Mouse (Mus musculus) kidney, embryonic 14.5 days (tissue): ENCODE measurements around the gene Arpc1a. TPM values are rescaled to one million over a fixed set of nuclear protein-coding genes. Genes with fewer than 3 reads are reported as not detected.
"Not testable (repeated sequence)": the region's sequence is repeated elsewhere in the genome, so short reads cannot be mapped to it uniquely, and the experiment has no call there.

ENCODE experiments used
- ATAC-seq: fragments of 200-750 bp; cut with Nextera tagmentation; 2 replicates; pipeline ENCODE4 v1.8.0; 2017; ENCODE audit warnings: moderate number of reproducible peaks, mild to moderate bottlenecking, moderate TSS enrichment, moderate library complexity; ENCODE audit not compliant: low FRiP score, low TSS enrichment
- H3K27ac ChIP-seq: fragments of 300-500 bp; sonication (generic); 2 replicates; pipeline ENCODE4 v1.5.1; 2014; ENCODE audit warnings: low read depth, mild to moderate bottlenecking, low read length, moderate library complexity, mixed read lengths
- H3K27me3 ChIP-seq: fragments of 300-500 bp; sonication (generic); 2 replicates; pipeline ENCODE4 v1.6.1; 2014; ENCODE audit warnings: mild to moderate bottlenecking, low read length; ENCODE audit not compliant: control insufficient read depth, insufficient read depth
- H3K36me3 ChIP-seq: fragments of 300-500 bp; sonication (generic); 2 replicates; pipeline ENCODE4 v1.6.1; 2014; ENCODE audit warnings: low read length, mixed read lengths; ENCODE audit not compliant: control insufficient read depth, insufficient read depth
- H3K4me1 ChIP-seq: fragments of 300-500 bp; sonication (generic); 2 replicates; pipeline ENCODE4 v1.6.1; 2014; ENCODE audit warnings: low read length, mixed read lengths; ENCODE audit not compliant: control insufficient read depth, insufficient read depth
- H3K4me2 ChIP-seq: fragments of 300-500 bp; sonication (generic); replicated peaks from 2 replicates; pipeline ENCODE4 v1.6.1; 2014; ENCODE audit warnings: low read depth, mild to moderate bottlenecking, low read length
- H3K4me3 ChIP-seq: fragments of 300-500 bp; sonication (generic); 2 replicates; pipeline ENCODE4 v1.5.1; 2014; ENCODE audit warnings: mild to moderate bottlenecking, low read length
- H3K9ac ChIP-seq: fragments of 300-500 bp; sonication (generic); 2 replicates; pipeline ENCODE4 v1.6.1; 2014; ENCODE audit warnings: low read depth, mild to moderate bottlenecking, low read length, moderate library complexity
- H3K9me3 ChIP-seq: fragments of 300-500 bp; sonication (generic); 2 replicates; pipeline ENCODE4 v1.6.1; 2016; ENCODE audit warnings: low read length; ENCODE audit not compliant: control insufficient read depth
- WGBS: fragments of 180-500 bp; shearing (Covaris S2); extraction: QIAGEN DNeasy Blood & Tissue Kit; methylation state at CpG from one replicate; pipeline ENCODE4 v1.1.7; 2014; 5-methylcytosine and 5-hydroxymethylcytosine counted together
- polyA plus RNA-seq: library from polyadenylated mRNA; unstranded; fragments of >200 nt; fragmentation: Nextera tagmentation; extraction: Ambion mirVana; gene quantifications from 2 replicates; pipeline ENCODE4 v1.2.1, GENCODE M21; 2014

The Arpc1a gene
- polyA plus RNA-seq: 138 and 149 TPM in 2 replicates

DNA sequence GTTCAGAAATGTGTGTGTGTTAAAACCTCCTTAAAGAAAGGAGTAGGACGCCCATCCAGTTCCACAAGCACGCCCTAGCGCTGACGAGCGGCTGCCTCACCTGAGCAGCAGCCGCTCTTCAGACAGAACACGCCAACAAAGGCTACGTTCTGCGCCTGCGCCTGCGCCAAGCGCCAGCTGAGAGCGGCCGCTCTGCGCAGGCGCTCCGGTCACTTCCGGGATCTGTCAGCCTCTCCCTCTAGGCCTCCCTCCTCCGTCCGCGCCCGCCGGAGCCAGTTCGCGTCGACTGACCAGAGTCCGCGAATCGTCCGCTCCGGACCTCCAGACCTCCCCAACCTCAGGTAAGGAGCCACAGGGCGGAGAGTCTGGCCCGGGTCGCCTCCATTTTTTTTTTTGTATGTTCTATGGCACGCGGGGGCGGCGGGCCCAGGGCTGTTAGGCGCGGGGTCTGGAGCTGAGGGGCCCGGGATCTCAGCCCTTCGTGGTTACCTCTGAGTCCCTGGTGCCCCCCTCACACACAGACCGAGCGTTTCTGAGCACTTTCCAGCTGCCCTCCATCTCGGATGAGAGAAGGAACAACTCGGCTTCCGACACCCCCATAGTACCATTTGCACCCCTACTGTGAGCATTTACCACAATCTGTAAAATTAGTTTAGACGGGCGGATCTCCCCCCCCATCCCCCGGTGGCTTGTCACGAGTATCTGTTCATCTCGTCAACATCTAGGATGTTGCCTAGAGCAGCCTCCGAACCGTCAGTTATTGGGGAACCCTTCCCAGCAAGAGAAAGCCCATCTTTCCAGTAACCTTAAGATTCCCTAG lies at the start of gene Arpc1a, which contains the start of gene Kpna7:
Arpc1a (plus strand) TSS at position 199 of the 820 bp plus-strand sequence.
Kpna7 (minus strand) TSS at position 399 of the 820 bp plus-strand sequence.
- ATAC-seq: peak; percentile 98
- Histone ChIP-seq H3K27ac (peak within 1 kb of the TSS; percentile 73; the same call in 1 of the 2 replicates), H3K4me3 (peak within 1 kb of the TSS; percentile 76), H3K9ac (peak within 1 kb of the TSS; percentile 82), H3K27me3 (no peaks in the 10 kb centered on the region), H3K4me1 (peaks cover 9% of the 10 kb centered on the region), H3K36me3 (peaks cover under 1% of the 10 kb centered on the region; the same call in 1 of the 2 replicates), H3K4me2 (peak within 1 kb of the TSS; percentile 82), H3K9me3 (no peaks in the 10 kb centered on the region)
- under 1% methylated on average over 54 of the region's 54 CpGs for WGBS

DNA sequence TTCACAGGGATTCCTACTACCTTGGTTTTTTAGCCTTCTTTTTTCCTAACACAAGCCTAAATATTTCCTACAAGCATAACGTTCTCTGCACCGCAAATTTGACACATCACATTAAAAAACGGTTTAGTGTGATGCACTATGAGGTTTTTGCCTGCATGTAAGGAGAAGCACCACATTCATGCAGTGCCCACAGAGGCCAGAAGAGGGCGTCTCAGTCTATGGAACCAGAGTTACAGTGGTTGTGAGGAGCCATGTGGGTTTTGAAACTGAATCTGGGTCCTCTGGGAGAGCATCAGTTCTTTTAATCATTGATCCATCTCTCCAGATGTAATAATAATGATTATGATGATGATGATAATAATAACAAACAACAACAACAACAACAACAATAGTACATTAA lies 42.0 kb upstream of the Arpc1a start:
- Histone ChIP-seq H3K4me1 (no peaks in the 10 kb centered on the region), H3K36me3 (no peaks in the 10 kb centered on the region), H3K4me3 (no peak overlapping the region), H3K9me3 (no peaks in the 10 kb centered on the region), H3K27ac (no peak overlapping the region), H3K27me3 (no peaks in the 10 kb centered on the region), H3K4me2 (no peak overlapping the region), H3K9ac (no peak overlapping the region)
- WGBS: 49% methylated on average over 4 of the region's 4 CpGs
- ATAC-seq: no peak

DNA sequence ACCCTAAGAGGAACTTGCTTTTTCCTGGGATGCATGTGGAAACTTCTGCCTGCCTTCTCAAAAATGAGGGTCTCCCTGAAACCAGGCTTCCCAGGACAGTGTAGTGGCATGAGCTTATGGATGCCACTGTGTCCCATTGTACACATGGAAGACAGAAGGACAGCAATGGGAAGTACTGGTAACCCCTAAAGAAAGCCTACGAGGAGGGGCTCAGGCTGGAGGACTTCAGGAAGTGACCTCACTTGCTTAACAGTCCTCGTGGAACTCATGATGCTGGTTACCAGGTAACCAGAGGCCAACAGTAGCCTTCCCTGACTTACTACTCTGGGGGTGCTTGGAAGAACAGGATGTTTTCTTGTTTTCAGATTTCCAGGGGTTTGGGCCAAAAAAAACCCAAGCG lies 40.9 kb upstream of the Arpc1a start, which contains the start of gene 1700018F24Rik:
1700018F24Rik (plus strand) TSS at position 301 of the 400 bp plus-strand sequence.
- not testable (repeated sequence) for ATAC-seq, H3K36me3 ChIP-seq, H3K9ac ChIP-seq, H3K9me3 ChIP-seq, H3K4me2 ChIP-seq, H3K27ac ChIP-seq, H3K4me1 ChIP-seq, H3K27me3 ChIP-seq, H3K4me3 ChIP-seq
- 61% methylated on average over 3 of the region's 3 CpGs for WGBS

DNA sequence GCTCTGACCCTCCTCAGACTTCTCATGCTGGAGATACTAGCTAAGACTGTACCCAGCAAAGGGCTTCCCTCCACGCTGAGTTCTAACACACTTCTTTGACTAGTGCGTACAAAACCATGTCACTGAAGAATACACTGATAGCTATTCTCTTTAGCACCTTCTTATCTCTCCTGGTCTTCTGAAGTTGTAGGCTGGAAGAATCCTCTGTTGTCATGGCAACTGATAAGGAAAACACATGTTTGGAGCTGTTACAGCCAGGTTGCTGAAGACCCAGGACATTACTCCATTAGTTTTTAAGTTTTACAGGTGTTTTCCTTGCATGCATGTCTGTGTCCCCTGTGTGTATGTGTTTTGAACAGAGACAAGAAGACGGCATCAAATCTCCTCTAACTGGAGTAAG lies 29.4 kb upstream of the Arpc1a start:
- not testable (repeated sequence) for H3K9me3 ChIP-seq, H3K27me3 ChIP-seq, ATAC-seq, H3K4me1 ChIP-seq, H3K4me3 ChIP-seq, H3K27ac ChIP-seq, H3K4me2 ChIP-seq, H3K9ac ChIP-seq, H3K36me3 ChIP-seq
- WGBS: 88% methylated on average over 3 of the region's 3 CpGs

DNA sequence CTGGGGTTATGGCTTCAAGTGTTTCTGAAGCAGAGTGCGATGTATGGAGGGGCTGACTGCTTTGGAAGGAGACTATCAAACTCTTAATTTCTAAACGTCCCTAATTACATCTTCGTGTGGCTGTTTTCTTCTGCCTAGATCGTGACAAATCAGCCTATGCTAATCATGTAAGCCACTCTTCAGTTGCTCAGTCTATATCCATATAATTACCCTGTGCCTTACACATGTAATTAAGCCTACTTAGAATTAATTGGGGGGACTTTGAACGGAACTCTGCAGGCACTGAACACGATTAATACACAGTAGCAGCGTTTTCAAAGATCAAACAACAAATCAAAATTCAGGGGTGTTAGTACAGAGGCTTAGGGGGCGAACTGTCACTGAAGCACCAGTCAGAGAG lies 25.7 kb upstream of the Arpc1a start:
- WGBS: 84% methylated on average over 8 of the region's 8 CpGs
- no peaks in the 10 kb centered on the region for H3K27me3 ChIP-seq
- H3K4me3 ChIP-seq: no peak overlapping the region
- H3K9ac ChIP-seq: no peak overlapping the region
- no peak overlapping the region for H3K27ac ChIP-seq
- no peaks in the 10 kb centered on the region for H3K36me3 ChIP-seq
- H3K4me2 ChIP-seq: no peak overlapping the region
- H3K9me3 ChIP-seq: no peaks in the 10 kb centered on the region
- no peaks in the 10 kb centered on the region for H3K4me1 ChIP-seq
- ATAC-seq: no peak

DNA sequence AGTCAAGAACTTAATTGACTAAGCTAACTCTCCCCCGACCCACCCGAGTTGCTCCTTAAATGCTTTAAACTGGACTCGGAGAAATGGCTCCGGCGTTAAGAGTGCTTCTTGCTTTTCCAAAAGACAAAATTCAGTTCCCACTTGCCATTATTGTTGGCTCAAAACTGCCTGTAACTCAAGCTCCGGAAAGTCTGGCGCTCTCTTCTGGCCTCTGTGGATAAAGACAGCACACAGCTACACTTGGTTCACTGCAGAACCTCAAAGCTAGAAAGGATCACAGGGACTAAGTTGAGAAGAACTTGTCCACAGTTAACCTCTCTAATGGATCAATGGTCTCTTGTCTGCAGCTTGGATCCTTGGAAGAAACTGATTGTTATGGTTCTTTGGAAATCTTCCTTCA lies 24.9 kb upstream of the Arpc1a start:
- no peak for ATAC-seq
- 90% methylated on average over 7 of the region's 7 CpGs for WGBS

DNA sequence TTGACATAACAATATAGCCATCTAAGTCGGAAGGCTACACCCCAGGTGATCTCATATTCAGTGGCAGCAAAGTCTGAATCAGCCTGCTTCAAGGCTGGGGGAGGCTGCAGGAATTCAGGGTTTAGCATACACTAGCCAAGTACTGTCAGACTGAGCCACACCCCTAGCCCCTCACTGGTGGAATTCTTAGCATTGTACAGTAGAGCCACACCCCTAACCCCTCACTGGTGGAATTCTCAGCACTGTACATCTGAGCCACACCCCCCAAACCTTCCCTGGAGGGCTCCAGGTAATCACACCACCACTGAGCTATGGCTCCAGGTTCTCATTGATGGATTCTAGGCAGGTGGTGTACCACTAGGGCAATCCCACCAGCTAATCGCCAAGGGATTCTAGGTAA lies 24.1 kb upstream of the Arpc1a start:
- Histone ChIP-seq H3K4me2 (no peak overlapping the region), H3K36me3 (no peaks in the 10 kb centered on the region), H3K27me3 (no peaks in the 10 kb centered on the region), H3K4me3 (no peak overlapping the region), H3K27ac (no peak overlapping the region), H3K4me1 (no peaks in the 10 kb centered on the region), H3K9me3 (no peaks in the 10 kb centered on the region), H3K9ac (no peak overlapping the region)
- ATAC-seq: no peak
- WGBS: 67% methylated on average over 2 of the region's 2 CpGs

More for the DNA sequence above, 24.9 kb upstream of the Arpc1a start:
- H3K4me2 ChIP-seq: no peak overlapping the region
- H3K4me3 ChIP-seq: no peak overlapping the region
- H3K27me3 ChIP-seq: no peaks in the 10 kb centered on the region
- H3K27ac ChIP-seq: no peak overlapping the region
- H3K9ac ChIP-seq: no peak overlapping the region
- no peaks in the 10 kb centered on the region for H3K36me3 ChIP-seq
- no peaks in the 10 kb centered on the region for H3K4me1 ChIP-seq
- no peaks in the 10 kb centered on the region for H3K9me3 ChIP-seq

DNA sequence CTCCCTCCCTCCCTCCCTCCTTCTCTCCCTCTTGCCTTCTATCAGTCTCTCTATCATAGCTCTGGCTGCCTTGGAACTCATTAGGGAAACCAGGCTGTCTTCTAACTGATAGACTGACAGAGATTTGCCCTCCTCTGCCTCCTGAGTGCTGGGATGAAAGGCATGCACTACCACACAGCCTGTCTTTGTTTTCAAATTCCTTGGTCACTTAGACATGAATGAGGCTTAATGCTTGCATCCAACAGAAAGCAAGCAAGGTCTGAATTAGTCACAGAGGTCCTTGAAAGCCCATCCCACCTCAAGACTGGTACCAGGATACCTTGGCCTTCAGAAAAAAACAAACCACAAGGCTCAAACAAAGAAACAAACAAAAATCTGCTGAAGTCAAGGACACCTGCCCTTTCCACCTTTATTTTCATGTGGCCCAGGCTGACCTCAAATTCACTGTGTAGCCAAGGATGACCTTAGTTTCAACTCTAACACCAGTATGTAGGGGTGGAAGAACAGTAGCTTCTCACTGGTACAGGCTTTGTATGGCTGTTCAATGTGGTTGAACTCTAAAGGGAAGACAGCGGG lies 18.8 kb upstream of the Arpc1a start:
- 89% methylated on average over 1 of the region's 1 CpGs for WGBS
- Histone ChIP-seq H3K36me3 (no peaks in the 10 kb centered on the region), H3K9me3 (no peaks in the 10 kb centered on the region), H3K27ac (no peak overlapping the region), H3K4me1 (no peaks in the 10 kb centered on the region), H3K4me3 (no peak overlapping the region), H3K9ac (no peak overlapping the region), H3K4me2 (no peak overlapping the region), H3K27me3 (no peaks in the 10 kb centered on the region)
- ATAC-seq: no peak

DNA sequence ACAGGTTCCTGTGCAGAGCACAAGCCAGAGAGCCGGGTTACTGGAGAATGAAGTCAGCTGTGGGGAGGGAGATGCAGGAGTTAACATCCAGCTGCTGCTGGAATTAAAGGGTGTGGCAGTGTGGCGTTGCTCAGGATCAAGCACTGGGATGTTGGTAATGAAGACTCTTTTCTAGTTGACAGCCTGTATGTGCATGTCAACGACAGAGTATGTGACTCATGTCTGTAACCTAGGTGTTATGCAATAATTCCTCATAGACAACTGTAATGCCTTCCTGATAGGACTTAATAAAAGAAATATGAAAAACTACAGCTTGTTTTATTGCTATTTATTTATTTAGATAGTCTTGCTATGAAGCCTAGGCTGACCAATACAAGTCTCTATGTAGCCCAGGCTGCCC lies 14.8 kb upstream of the Arpc1a start:
- ATAC-seq: no peak
- Histone ChIP-seq H3K9ac (no peak overlapping the region), H3K4me1 (no peaks in the 10 kb centered on the region), H3K27me3 (no peaks in the 10 kb centered on the region), H3K9me3 (no peaks in the 10 kb centered on the region), H3K4me3 (no peak overlapping the region), H3K36me3 (no peaks in the 10 kb centered on the region), H3K27ac (no peak overlapping the region), H3K4me2 (no peak overlapping the region)
- WGBS: 56% methylated on average over 3 of the region's 3 CpGs
